Mouse (Mus musculus): ENCODE measurements at regions not wholly inside any gene's neighbourhood (a gene's known extent, or its start where the extent isn't known, plus 50 kb on each side); places are given as distances from the start of the nearest gene placed in this dataset.

- intact Hi-C loops (cut with DNase I) = no loop called here
- DNase-seq (ENCODE audit: low spot score in 2 of 2) = no peak
Measured at GRCm38 (mm10) chr2:116216418-116216817, 150.8 kb upstream of the Meis2 start.

DNA sequence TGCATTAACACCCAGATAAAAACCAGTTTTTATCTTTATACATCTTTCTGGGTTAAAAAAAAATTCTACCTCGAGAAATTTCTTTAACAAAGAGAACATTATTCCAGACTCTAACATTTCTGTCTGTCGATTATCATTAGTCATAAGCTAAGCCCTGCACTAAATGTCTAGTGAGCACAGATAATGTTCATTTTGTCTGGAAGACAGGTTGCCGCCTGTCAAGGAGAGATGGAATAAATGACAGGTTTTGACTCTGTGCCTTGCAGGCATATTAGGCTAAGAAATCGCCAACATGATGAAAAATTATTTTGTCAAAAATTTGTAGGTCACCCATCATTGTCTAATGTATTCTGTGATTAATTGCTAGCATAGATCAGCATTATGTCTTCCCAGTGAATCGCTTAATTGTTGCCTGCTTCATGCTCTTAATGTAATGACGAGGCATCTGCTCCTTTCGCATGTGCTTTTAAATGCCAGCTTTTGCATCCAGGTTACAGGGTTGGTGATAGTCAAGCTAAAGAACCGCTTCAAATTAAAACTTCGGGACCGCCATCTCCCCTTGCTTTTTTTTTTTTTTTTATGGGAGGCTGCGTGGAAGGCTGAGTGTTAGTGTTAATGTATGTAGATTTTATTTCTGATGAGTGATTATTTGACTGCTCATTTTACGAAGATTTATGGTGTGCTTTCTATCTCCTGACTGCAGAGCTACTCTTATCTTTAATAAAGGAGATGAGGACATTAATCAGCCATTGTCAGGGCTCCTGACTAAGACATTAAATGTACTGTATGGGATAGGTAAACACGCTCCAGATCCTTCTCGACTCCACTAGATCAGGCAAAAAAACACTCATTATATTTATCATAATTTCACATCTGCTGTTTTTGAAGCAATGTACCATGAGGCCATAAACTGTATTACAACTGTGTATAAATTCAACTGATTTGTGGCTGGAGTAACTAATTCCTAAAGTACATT lies 135.9 kb upstream of the Meis2 start:
- intact Hi-C loops (cut with DNase I) = no loop called here
- no peak for DNase-seq (ENCODE audit: low spot score in 2 of 2)

- DNase-seq (ENCODE audit: low spot score in 2 of 2) = no peak
- intact Hi-C loops (cut with DNase I) = no loop called here
Measured at GRCm38 (mm10) chr2:116200795-116201194, 135.2 kb upstream of the Meis2 start.

- peak; percentile 45 to 87 for DNase-seq (ENCODE audit: low spot score in 2 of 2)
- intact Hi-C loops (cut with DNase I) = no loop called here
Measured at GRCm38 (mm10) chr2:116181861-116182260, 116.2 kb upstream of the Meis2 start.

DNA sequence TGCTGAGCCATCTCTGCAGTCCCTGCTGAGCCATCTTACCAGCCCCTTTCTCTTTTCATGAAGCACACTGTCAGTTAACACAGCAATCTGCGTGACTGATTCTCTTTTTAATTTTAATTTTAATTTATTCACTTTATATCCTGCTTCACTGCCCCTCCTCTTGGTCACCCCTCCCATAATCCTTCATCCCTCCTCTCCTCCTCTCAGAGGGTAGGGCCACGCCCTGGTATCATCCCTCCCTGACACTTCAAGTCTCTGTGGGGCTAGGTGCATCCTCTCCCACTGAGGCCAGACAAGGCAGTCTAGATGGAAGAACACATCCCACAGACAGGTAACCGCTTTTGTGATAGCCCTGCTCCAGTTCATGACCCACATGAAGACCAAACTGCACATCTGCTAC lies 111.5 kb upstream of the Meis2 start:
- no peak for DNase-seq (ENCODE audit: low spot score in 2 of 2)
- intact Hi-C loops (cut with DNase I) = no loop called here

- DNase-seq (ENCODE audit: low spot score in 2 of 2) = no peak
- intact Hi-C loops (cut with DNase I) = no loop called here
Measured at GRCm38 (mm10) chr2:116165871-116166770, 100.5 kb upstream of the Meis2 start.

Measured in left cerebral cortex, postnatal 25 days (tissue).